8 mouse cellular contexts compared by ENCODE assay signal in genomic region chr13:34814161-34815056, GRCm38 (mm10).
DNase-seq lines count a peak whose midpoint lies in the region; ATAC-seq and TF ChIP-seq lines count a peak whose summit lies in the region.

No protein-coding gene starts in this region.

- no peak for TF ChIP-seq CTCF in brain, embryonic 14.5 days (IDR thresholded peaks at IDR 0.05; ENCODE audit: borderline replicate concordance, extremely low read depth, insufficient read depth, insufficient read length)

- no peak for TF ChIP-seq POLR2A in brain, embryonic 14.5 days (IDR thresholded peaks at IDR 0.05; ENCODE audit: borderline replicate concordance, extremely low read depth, insufficient read depth, insufficient read length, poor library complexity, severe bottlenecking)

- peak overlapping the region; percentile 69 for H3K27ac ChIP-seq in heart, embryonic 12.5 days (ENCODE audit: poor library complexity, severe bottlenecking)
- H3K27ac ChIP-seq in midbrain, embryonic 13.5 days = peak overlapping the region; percentile 91

- peaks cover 21% of the 10 kb centered on the region for H3K4me1 ChIP-seq in heart, embryonic 12.5 days (replicated peaks)
- H3K4me1 ChIP-seq in midbrain, embryonic 13.5 days (replicated peaks) = peaks cover 24% of the 10 kb centered on the region

- DNase-seq in cerebellum, postnatal 14 days = peak; percentile 64 to 72
- DNase-seq in cerebellum, adult 11 months = no peak
- peak; percentile 97 for DNase-seq in brain, embryonic 14.5 days (ENCODE audit: low read depth)
- DNase-seq in layer of hippocampus, postnatal 36 days = peak; percentile 33 to 53
- no peak for DNase-seq in c-Kit-positive CD71-positive TER-119-positive erythroid progenitor cells, embryonic 14.5 days (ENCODE audit: low spot score)

- ATAC-seq in heart, embryonic 12.5 days (ENCODE audit: insufficient number of reproducible peaks, low FRiP score) = peak; percentile 66
- peak; percentile 95 for ATAC-seq in midbrain, embryonic 13.5 days
- ATAC-seq in CD4-positive, CD25-positive, alpha-beta regulatory T cell, adult 4 months = no peak

- no peaks in the 10 kb centered on the region for H3K27me3 ChIP-seq in heart, embryonic 12.5 days (replicated peaks)
- H3K27me3 ChIP-seq in midbrain, embryonic 13.5 days = no peaks in the 10 kb centered on the region

- peak overlapping the region; percentile 49 for H3K4me2 ChIP-seq in heart, embryonic 12.5 days
- H3K4me2 ChIP-seq in midbrain, embryonic 13.5 days (replicated peaks) = peak overlapping the region; percentile 40

- peaks cover 7% of the 10 kb centered on the region for H3K9me3 ChIP-seq in heart, embryonic 12.5 days (replicated peaks)
- peaks cover 6% of the 10 kb centered on the region; the same call in 1 of the 2 replicates for H3K9me3 ChIP-seq in midbrain, embryonic 13.5 days

- H3K4me3 ChIP-seq in heart, embryonic 12.5 days = 0 out of 2 replicates have a peak overlapping the region, but pooled peaks have one; percentile 2
- no peak overlapping the region for H3K4me3 ChIP-seq in midbrain, embryonic 13.5 days (replicated peaks)

- 13% methylated on average over 18 of the region's 18 CpGs for WGBS in heart, embryonic 12.5 days
- 8% methylated on average over 18 of the region's 18 CpGs for WGBS in midbrain, embryonic 13.5 days

- no peak overlapping the region for H3K9ac ChIP-seq in heart, embryonic 12.5 days
- peak overlapping the region; percentile 39 for H3K9ac ChIP-seq in midbrain, embryonic 13.5 days (replicated peaks)

- no peaks in the 10 kb centered on the region for H3K36me3 ChIP-seq in heart, embryonic 12.5 days
- H3K36me3 ChIP-seq in midbrain, embryonic 13.5 days = no peaks in the 10 kb centered on the region

Comparison
In these comparisons a context has a peak if more than half of its experiments do, and no peak if none do; other contexts are left out.
1. DNase-seq: peak in cerebellum, postnatal 14 days (2 of 2), brain, embryonic 14.5 days (single experiment) and layer of hippocampus, postnatal 36 days (2 of 2); none in cerebellum, adult 11 months (single experiment) and c-Kit-positive CD71-positive TER-119-positive erythroid progenitor cells, embryonic 14.5 days (single experiment).